Mouse (Mus musculus) heart, adult 11 months (tissue): ENCODE measurements around the gene Lmx1b.
A peak's percentile ranks its signal among the peaks of the same experiment; 100 is the strongest.

Experiments used
- DNase-seq: peaks from one replicate; pipeline ENCODE4 v3.0.0; 2022

The Lmx1b gene

GRCm38 (mm10) chr2:33640171-33640721 lies at the start of gene Lmx1b:
Gene Lmx1b (minus strand): TSS chr2:33640511.
- peak; percentile 78 for DNase-seq

- DNase-seq, result no peak
Measured at GRCm38 (mm10) chr2:33689880-33690462, 49.7 kb upstream of the Lmx1b start.

DNA sequence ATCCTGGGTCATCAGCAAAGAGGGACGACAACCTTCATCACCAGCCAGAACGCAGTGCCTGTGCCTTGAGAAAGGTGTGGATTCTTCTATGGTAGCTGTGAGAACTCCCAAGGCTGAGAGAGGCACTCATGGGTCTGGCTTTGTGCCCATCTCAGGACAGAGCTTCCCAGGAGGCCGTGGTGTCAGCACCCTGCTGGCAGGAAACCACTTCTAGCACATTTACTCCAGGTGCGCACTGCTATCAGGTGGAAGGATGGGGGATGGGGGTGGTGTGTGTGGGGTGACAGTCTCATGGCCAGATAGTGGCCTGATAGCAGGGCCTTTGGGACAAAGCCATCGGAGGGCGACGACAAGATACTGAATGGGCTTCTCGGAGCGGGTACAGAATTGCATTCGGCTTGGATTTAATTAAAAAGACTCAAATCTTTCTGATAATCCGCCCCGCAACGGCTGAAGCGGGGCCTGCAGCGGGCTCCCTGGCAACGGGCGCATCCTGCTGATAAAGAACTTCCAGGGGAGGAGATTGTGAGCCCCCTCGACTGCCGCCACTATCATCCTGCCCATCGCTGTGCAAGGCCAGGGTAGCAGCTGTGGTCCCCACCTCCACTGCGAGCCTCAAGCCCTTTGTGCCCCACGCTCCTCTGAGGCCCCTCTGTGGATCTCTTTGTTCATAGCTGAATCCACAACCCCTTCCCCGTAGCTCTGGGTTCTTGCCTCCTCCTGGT lies 49.0 kb upstream of the Lmx1b start:
- no peak for DNase-seq

- no peak for DNase-seq
Measured at GRCm38 (mm10) chr2:33683594-33683993, 43.3 kb upstream of the Lmx1b start.

- DNase-seq, result no peak
Measured at GRCm38 (mm10) chr2:33683095-33683494, 42.8 kb upstream of the Lmx1b start.

DNA sequence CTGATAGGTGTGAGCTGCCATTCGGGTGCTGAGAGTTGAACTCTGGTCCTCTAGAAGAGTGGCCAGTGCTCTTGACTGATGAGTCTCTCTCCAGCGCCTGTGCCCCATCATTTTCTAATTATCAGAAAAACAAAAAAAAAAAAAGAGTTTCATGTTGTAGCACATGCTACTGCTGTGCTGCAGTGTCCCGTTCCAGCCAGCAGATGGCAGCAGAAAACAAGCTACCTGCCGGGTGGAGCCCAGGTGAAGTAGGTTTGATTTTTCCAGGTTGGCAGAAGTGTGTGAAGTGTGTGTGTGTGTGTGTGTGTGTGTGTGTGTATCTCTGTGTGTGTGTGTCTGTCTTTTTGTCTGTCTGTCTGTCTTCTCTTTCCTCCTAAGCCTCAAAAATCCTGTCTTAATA lies 41.9 kb upstream of the Lmx1b start:
- no peak for DNase-seq

DNA sequence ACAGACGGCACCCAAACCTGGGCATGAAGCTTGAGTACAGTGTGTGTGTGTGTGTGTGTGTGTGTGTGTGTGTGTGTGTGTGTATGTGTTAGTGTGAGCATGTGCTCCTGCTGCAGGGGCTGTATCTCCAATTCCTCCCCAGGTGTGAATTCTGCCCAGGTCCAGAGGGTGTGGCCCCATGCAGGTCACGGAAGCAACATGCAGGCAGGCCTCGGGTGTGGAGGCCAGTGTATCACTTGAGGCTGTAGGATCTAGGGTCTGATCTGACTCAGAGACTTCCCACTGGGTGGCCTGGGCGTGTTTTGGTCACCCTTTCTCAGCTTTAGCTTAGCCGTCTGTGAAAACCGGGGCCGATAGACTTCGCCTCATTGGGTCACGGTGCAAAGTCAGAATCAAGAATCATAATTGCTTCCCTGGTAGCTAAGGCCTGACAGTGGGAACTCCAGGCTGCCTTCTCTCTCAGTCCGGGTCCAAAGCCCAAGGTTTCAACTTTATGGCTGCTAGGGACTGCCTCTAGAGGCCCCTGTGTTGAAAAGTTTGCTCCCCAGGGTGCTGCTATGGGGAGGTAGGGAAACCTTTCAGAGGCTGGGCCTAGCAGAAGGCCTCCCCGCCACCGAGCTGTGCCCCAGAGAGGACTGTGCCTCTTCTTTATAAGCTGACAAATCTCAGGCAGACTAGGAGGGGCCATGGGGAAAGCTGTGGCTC lies 38.8 kb upstream of the Lmx1b start:
- DNase-seq, result no peak

DNA sequence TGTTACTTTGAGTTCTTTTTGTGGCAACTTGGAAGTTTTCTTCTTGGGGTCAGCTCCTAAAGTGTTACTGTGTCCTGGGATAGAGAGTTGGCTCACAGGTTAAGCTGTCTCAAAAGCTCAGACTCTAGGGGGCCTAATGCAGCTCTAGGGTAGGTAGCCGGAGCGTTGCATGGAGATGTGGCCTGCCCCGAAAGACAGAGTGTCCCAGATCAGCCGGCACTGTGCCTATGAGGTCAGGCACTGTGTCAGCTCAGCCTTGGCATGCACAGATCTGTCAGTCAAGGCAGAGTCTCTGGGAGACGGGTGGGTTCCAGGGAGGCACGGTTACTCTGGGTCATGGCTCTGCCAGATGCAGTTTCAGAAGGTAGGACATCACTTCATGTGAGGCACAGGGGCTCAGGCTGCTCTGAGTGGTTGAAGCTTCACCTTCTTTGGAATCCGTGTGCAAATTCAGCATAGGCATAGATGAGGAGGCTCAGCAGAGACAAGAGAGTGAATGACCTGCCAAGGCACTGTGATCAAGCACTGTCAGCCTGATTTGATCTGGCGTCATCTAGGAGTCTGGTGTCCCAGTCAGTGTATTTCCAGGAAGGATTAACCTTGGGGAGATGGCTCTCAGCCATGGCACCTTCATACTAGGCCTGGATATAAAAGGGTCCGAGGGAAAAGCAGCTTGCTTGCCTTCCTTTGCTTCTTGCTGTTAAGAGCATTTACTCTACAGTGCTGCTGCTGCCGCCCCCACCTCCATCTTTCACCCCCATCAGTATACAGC lies 32.6 kb upstream of the Lmx1b start:
- peak; percentile 91 for DNase-seq

- DNase-seq, result peak; percentile 91
Measured at GRCm38 (mm10) chr2:33668741-33669140, 28.4 kb upstream of the Lmx1b start.

DNA sequence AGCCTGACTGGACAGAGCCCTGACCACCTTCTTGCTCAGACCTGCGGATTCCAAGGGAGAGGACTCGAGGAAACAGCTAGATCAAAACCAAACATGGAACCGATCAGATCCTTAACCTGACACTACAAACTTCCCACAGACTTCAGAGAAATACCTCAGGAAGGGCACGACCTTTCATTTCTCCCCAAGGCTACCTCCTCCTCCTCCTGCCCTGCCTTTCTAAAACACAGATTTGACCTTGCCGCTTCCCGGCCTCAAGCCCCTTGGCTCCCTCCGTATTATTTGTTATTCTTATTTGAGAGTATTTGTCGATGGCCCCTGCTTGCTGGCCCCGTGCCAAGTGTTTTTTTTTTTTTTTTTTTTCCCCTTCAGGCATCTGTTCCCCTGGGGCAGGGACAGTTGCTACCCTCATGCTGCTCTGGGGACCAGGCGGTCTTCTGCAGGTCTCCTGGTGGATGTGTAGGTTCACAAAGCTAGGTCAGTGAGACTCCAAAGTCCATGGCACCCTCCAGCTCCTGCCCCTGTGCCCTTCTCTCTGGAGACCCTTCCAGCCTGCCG lies 26.2 kb upstream of the Lmx1b start:
- peak; percentile 80 for DNase-seq

- DNase-seq, result peak; percentile 97
Measured at GRCm38 (mm10) chr2:33665363-33666058, 25.2 kb upstream of the Lmx1b start.

- peak; percentile 90 for DNase-seq
Measured at GRCm38 (mm10) chr2:33664661-33665060, 24.4 kb upstream of the Lmx1b start.

DNA sequence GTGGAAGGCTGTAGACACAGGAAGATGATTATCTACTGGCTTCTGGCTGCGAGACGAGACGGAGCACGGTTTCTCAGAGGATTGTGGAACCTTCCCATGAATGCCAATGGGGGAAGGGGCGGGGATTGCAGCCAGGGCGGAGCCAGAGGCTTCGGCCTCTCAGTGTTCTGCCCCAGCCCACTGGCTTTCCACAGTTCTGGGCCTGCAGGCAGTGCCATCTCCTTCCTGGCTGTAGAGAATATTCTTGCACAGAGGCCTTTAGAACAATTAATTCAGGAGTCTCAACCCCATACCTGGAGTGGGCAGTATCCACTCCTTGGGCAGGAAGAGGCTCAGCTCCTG lies 18.9 kb upstream of the Lmx1b start:
- peak; percentile 92 for DNase-seq

DNA sequence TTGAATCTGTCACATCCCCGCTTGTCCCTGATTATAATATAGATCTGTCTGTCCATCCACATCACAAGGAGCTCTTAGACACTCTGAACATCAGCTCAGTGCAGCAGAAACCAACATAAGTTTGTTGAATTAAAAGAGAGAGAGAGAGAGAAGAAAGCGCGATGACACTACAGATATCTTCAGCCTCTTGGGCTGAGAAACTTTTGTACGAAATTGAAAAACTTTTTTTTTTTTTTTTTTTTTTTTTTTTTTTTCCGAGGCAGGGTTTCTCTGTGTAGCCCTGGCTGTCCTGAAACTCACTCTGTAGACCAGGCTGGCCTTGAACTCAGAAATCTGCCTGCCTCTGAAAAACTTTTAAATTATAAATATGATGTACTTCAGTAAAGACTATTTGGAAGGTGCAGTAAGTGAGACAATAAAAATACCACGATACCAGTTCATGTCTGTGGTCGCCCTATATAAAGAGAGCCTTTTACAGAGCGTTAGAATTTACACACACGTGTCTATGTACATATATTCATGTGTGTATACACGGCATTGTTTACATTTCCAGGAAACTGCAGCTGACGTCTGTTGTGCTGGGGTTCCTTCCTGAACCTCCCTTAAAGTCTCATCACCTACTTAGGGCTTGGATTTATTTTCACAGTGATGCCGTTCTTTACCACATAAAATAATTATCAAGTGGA lies 18.4 kb upstream of the Lmx1b start:
- no peak for DNase-seq

- peak; percentile 82 for DNase-seq
Measured at GRCm38 (mm10) chr2:33652517-33653198, 12.3 kb upstream of the Lmx1b start.

DNA sequence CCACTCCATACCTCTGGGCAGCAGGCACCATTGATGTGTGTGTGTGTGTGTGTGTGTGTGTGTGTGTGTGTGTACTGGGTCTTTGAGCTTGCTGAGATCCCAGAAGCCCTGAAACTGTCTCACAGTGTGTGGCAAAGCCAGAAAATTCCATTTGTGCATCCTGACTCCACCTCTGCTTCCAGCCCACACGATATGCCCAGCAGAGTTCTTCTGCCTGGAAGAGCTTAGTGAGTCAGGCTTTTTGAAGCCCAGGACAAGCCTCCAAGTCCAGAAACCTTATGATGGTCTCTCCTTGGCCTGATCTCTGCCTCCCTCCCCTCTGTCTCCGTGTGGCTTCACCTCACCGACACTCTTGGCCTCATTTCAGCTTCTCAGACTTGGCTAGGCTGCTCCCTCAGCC lies 9.1 kb upstream of the Lmx1b start:
- no peak for DNase-seq

DNA sequence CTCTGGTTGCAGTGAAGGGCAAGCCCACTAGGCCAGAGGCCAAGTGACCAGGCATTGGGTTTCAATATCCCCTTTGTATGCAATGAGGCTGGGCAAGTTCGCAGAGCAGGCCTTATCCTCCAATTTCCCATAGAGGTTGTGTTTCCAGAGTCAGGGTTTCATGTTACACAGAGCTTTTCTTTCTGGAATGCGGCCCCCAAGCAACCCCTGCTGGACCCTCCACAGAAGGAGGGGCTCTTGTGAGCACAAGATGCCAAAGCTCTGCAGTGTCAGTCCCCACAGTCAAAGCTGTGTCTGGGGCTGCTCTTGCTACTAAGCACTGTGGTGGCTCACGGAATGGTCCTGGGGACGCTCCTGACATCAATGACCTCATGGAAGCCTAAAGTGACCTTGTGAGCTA lies 8.6 kb upstream of the Lmx1b start:
- DNase-seq, result no peak

- DNase-seq, result no peak
Measured at GRCm38 (mm10) chr2:33646283-33646550, 5.9 kb upstream of the Lmx1b start.

DNA sequence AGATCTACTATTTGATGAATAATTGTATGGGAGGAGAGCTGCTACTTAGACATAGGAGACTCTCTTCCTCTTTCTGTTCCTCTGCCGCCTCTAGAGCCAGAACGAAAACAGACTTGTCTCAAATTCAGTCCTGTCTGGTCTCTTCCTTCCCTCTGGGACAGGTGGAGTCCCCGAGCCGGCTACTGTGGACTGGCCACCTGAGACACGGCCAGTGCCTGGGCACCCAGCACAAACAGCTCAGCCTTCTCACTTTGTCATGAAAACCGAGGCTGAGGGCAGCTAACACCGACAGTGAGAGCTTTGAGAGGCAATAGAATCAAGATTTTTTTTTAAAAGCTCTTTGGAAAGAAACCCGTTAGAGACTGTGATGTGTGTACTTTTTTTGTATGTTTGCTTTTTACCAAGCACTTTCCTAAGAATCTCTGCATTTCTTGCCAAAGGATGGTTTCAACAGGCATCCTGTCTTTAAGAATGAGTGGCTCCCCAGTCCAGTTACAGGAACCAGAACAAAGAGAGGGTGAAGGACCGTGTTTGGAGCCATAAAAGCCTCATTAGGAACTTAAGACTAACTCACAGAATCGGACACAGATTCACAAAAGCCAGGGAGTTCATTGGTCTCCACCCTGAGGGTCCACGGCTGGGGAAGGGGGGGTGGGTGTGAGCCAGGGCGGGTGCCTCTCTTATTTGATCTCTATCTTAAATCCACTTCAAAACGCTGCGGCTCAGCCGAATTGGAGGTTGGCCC lies 5.4 kb upstream of the Lmx1b start:
- DNase-seq, result no peak
